Mouse (Mus musculus): Measurements from ENCODE around the gene Selenom.

GRCm38 (mm10) chr11:3546242-3546562 is 31.7 kb downstream of the Selenom start:
- TF ChIP-seq ZNF384 (IDR thresholded peaks at IDR 0.05; ENCODE audit: low read depth, low read length) (no peak), MAFK (IDR thresholded peaks at IDR 0.05; ENCODE audit: insufficient read depth, low read depth, low read length) (no peak), HCFC1 (IDR thresholded peaks at IDR 0.05; ENCODE audit: borderline replicate concordance, insufficient read depth, low read length) (no peak), CHD2 (IDR thresholded peaks at IDR 0.05; ENCODE audit: low read depth, low read length) (no peak)
